Mouse (Mus musculus) midbrain, postnatal 0 days (tissue): ENCODE measurements around the gene Rap1a. TPM values are rescaled to one million over a fixed set of nuclear protein-coding genes. Genes with fewer than 3 reads are reported as not detected.

Experiments used
- ATAC-seq: fragments of 200-750 bp; cut with Nextera tagmentation; 2 replicates; pipeline ENCODE4 v1.8.0; 2017; ENCODE audit warnings: moderate number of reproducible peaks, mild to moderate bottlenecking, moderate TSS enrichment, moderate library complexity; ENCODE audit not compliant: low FRiP score
- DNase-seq: peaks from one replicate; pipeline ENCODE4 v3.0.0-alpha.2; 2015; ENCODE audit warnings: low spot score
- H3K27ac ChIP-seq: fragments of 300-500 bp; sonication (generic); 2 replicates; pipeline ENCODE4 v1.5.1; 2014; ENCODE audit warnings: low read depth, mild to moderate bottlenecking, low read length, mixed read lengths
- H3K27me3 ChIP-seq: fragments of 300-500 bp; sonication (generic); 2 replicates; pipeline ENCODE4 v1.6.1; 2014; ENCODE audit warnings: low read length, control low read depth, mixed read lengths; ENCODE audit not compliant: insufficient read depth
- H3K36me3 ChIP-seq: fragments of 300-500 bp; sonication (generic); 2 replicates; pipeline ENCODE4 v1.6.1; 2014; ENCODE audit warnings: low read length, control low read depth, mixed read lengths; ENCODE audit not compliant: insufficient read depth
- H3K4me1 ChIP-seq: fragments of 300-500 bp; sonication (generic); 2 replicates; pipeline ENCODE4 v1.6.1; 2014; ENCODE audit warnings: mild to moderate bottlenecking, control low read depth, antibody characterized with exemption, low read length, mixed read lengths; ENCODE audit not compliant: insufficient read depth
- H3K4me2 ChIP-seq: fragments of 300-500 bp; sonication (generic); 2 replicates; pipeline ENCODE4 v1.6.1; 2014; ENCODE audit warnings: low read depth, mild to moderate bottlenecking, low read length, mixed read lengths; ENCODE audit not compliant: poor library complexity, severe bottlenecking
- H3K4me3 ChIP-seq: fragments of 300-500 bp; sonication (generic); 2 replicates; pipeline ENCODE4 v1.5.1; 2014; ENCODE audit warnings: low read depth, mild to moderate bottlenecking, low read length, moderate library complexity
- H3K9ac ChIP-seq: fragments of 300-500 bp; sonication (generic); replicated peaks from 2 replicates; pipeline ENCODE4 v1.6.1; 2014; ENCODE audit warnings: mild to moderate bottlenecking, low read length, moderate library complexity, mixed read lengths; ENCODE audit not compliant: poor library complexity, severe bottlenecking
- H3K9me3 ChIP-seq: fragments of 300-500 bp; sonication (generic); 2 replicates; pipeline ENCODE4 v1.6.1; 2016; ENCODE audit warnings: low read length, control low read depth
- CTCF ChIP-seq: IDR thresholded peaks from 2 replicates; pipeline ENCODE4 v1.5.1; 2016; ENCODE audit warnings: antibody characterized with exemption, mild to moderate bottlenecking
- WGBS: fragments of 180-500 bp; shearing (Covaris S2); extraction: QIAGEN DNeasy Blood & Tissue Kit; methylation state at CpG from one replicate; pipeline ENCODE4 v1.1.7; 2014; 5-methylcytosine and 5-hydroxymethylcytosine counted together
- polyA plus RNA-seq: library from polyadenylated mRNA; unstranded; fragments of >200 nt; fragmentation: Nextera tagmentation; extraction: Ambion mirVana; gene quantifications from 2 replicates; pipeline ENCODE4 v1.2.1, GENCODE M21; 2015
- total RNA-seq: library from RNA; depleted of rRNA; stranded (reverse); fragments of >200 nt; gene quantifications from 2 replicates; pipeline ENCODE4 v1.2.3, GENCODE M21; 2014

The Rap1a gene
- total and polyA plus RNA-seq, 2 experiments from 2014 or later, result 27.1 to 66.0 TPM

GRCm38 (mm10) chr3:105769380-105769779 lies 31.8 kb downstream of the Rap1a start:
- no peaks in the 10 kb centered on the region for H3K9me3 ChIP-seq
- no peak overlapping the region for H3K4me2 ChIP-seq
- DNase-seq (no peak), ATAC-seq (no peak)
- TF ChIP-seq CTCF, result no peak
- 94% methylated on average over 2 of the region's 2 CpGs for WGBS
- H3K27me3 ChIP-seq, result no peaks in the 10 kb centered on the region
- H3K27ac ChIP-seq, result no peak overlapping the region
- H3K4me3 ChIP-seq, result no peak overlapping the region
- no peak overlapping the region for H3K9ac ChIP-seq
- no peaks in the 10 kb centered on the region for H3K36me3 ChIP-seq
- no peaks in the 10 kb centered on the region for H3K4me1 ChIP-seq

- Histone ChIP-seq H3K4me1 (no peaks in the 10 kb centered on the region), H3K9me3 (no peaks in the 10 kb centered on the region), H3K27ac (no peak overlapping the region), H3K4me2 (no peak overlapping the region), H3K4me3 (no peak overlapping the region), H3K27me3 (no peaks in the 10 kb centered on the region), H3K36me3 (no peaks in the 10 kb centered on the region), H3K9ac (no peak overlapping the region)
- WGBS, result 81% methylated on average over 6 of the region's 6 CpGs
- no peak for ATAC-seq
- no peak for DNase-seq
- no peak for TF ChIP-seq CTCF
These were observed 32.6 kb downstream of the Rap1a start for GRCm38 (mm10) chr3:105768529-105768928.

GRCm38 (mm10) chr3:105763132-105763851 lies 37.8 kb downstream of the Rap1a start:
- Histone ChIP-seq H3K4me2 (no peak overlapping the region), H3K27me3 (no peaks in the 10 kb centered on the region), H3K4me1 (no peaks in the 10 kb centered on the region), H3K9ac (no peak overlapping the region), H3K36me3 (no peaks in the 10 kb centered on the region), H3K9me3 (no peaks in the 10 kb centered on the region), H3K4me3 (no peak overlapping the region), H3K27ac (0 out of 2 replicates have a peak overlapping the region, but pooled peaks have one; percentile 18)
- ATAC-seq (no peak), DNase-seq (no peak)
- TF ChIP-seq CTCF, result no peak
- WGBS, result 65% methylated on average over 4 of the region's 4 CpGs

- Histone ChIP-seq H3K4me2 (no peak overlapping the region), H3K9ac (no peak overlapping the region), H3K4me1 (no peaks in the 10 kb centered on the region), H3K9me3 (no peaks in the 10 kb centered on the region), H3K36me3 (no peaks in the 10 kb centered on the region), H3K27ac (no peak overlapping the region), H3K4me3 (no peak overlapping the region), H3K27me3 (no peaks in the 10 kb centered on the region)
- WGBS, result over 99% methylated on average over 3 of the region's 3 CpGs
- no peak for DNase-seq
- no peak for ATAC-seq
- no peak for TF ChIP-seq CTCF
These were observed 41.1 kb downstream of the Rap1a start for GRCm38 (mm10) chr3:105760063-105760462.

- ATAC-seq, result no peak
- Histone ChIP-seq H3K9me3 (no peaks in the 10 kb centered on the region), H3K27ac (no peak overlapping the region), H3K9ac (no peak overlapping the region), H3K4me3 (no peak overlapping the region), H3K4me1 (no peaks in the 10 kb centered on the region), H3K27me3 (no peaks in the 10 kb centered on the region), H3K4me2 (no peak overlapping the region), H3K36me3 (no peaks in the 10 kb centered on the region)
- no peak for TF ChIP-seq CTCF
- DNase-seq, result no peak
- 84% methylated on average over 4 of the region's 4 CpGs for WGBS
These were observed 42.5 kb downstream of the Rap1a start for GRCm38 (mm10) chr3:105758658-105759057.

- ATAC-seq (no peak), DNase-seq (no peak)
- Histone ChIP-seq H3K4me3 (no peak overlapping the region), H3K27me3 (no peaks in the 10 kb centered on the region), H3K4me1 (no peaks in the 10 kb centered on the region), H3K4me2 (no peak overlapping the region), H3K36me3 (no peaks in the 10 kb centered on the region), H3K9ac (no peak overlapping the region), H3K9me3 (no peaks in the 10 kb centered on the region), H3K27ac (no peak overlapping the region)
- no peak for TF ChIP-seq CTCF
These were observed 43.0 kb downstream of the Rap1a start for GRCm38 (mm10) chr3:105758098-105758497.
